Mouse (Mus musculus) spleen, postnatal 10 days (tissue): Measurements from ENCODE around the gene Robo4.
A peak's percentile ranks its signal among the peaks of the same experiment; 100 is the strongest.

Source experiments
- DNase-seq, 2 experiments: peaks; one replicate each; pipeline ENCODE4 v3.0.0; 2021 to 2022; ENCODE audit warnings: low spot score in 2 of 2

Gene Robo4

DNA sequence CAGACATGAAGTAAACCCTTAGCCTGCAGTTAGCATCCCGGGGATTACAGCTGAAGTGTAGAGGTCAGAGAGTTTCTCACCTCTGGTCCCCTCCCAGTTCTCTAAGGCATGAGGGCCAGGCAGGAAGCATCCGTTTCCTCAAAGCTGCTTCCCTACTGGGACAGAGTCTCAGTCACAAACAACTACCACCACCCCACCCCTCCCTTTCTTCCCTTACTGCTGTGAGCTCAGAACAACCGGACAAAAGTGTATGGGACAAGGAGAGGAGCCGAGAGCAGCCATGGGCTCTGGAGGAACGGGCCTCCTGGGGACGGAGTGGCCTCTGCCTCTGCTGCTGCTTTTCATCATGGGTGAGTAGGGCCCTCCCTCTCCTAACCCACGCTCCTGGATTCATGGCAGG, at the start of gene Robo4:
Robo4 (plus strand) TSS at position 96 of the 400 bp plus-strand sequence.
- no peak for DNase-seq

DNA sequence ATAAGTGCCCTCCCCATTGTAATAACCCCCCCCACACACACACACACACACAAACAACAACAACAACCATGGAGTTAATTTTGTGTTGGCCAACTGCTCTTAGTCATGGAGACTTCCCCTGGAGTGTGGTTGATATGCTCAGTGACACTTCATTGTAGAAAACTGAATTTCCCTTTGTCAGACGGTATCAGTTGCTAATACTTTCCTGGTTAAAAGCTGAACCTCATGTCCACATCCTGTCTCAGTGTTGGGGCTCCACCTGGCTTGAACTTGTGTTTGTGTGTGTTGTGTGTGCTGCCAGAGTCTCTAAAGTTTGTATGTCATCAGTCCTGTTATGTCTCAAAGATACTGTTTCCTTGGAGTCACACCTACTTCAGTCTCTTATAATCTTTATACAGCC, 47.2 kb upstream of the Robo4 start:
- DNase-seq: no peak

- DNase-seq: no peak
Observed at GRCm38 (mm10) chr9:37358713-37359330, 42.9 kb upstream of the Robo4 start.

GRCm38 (mm10) chr9:37359331-37360220, 42.1 kb upstream of the Robo4 start:
- DNase-seq: no peak

GRCm38 (mm10) chr9:37362084-37362483, 39.6 kb upstream of the Robo4 start:
- DNase-seq: no peak

- no peak for DNase-seq
Observed at GRCm38 (mm10) chr9:37362881-37363280, 38.8 kb upstream of the Robo4 start.

DNA sequence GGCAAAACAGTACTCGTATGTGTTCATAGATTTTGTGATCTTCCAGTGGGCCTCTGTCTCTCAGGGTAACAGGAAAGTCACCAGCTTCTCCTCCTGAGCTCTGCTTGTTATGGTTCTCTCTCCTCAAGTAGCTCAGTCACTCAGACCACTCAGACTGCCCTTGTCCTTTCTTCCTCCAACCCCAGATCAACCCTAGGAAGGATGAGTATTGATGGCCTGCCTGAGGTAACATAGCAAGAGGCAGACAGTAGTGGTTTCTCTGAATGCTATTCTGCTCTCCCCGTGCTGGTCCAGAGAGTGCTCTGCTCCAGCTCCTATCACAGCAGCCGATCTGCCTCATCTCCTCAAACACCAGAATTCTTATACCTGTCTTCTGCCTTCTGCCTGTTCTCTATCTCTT, 38.1 kb upstream of the Robo4 start:
- no peak for DNase-seq

GRCm38 (mm10) chr9:37364392-37364791, 37.3 kb upstream of the Robo4 start:
- no peak for DNase-seq

DNA sequence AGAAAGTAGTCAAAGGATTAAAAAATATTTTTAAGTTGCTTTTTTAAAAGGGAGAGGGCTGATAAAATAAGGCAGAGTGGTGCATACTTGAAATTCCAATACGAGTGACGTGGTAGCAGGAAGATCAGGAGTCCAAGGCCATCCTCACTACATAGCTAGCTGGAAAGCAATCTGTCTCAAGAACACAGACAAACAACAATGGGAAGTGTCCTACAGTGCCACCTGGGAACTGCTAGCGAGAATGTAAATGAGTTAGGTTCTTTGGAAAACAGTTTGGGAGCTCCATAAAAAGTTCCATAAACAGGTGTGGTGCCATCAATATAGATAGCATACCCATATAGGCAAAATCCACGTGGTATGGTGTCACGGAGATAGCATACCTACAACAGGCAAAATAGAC, 36.0 kb upstream of the Robo4 start:
- DNase-seq: no peak

DNA sequence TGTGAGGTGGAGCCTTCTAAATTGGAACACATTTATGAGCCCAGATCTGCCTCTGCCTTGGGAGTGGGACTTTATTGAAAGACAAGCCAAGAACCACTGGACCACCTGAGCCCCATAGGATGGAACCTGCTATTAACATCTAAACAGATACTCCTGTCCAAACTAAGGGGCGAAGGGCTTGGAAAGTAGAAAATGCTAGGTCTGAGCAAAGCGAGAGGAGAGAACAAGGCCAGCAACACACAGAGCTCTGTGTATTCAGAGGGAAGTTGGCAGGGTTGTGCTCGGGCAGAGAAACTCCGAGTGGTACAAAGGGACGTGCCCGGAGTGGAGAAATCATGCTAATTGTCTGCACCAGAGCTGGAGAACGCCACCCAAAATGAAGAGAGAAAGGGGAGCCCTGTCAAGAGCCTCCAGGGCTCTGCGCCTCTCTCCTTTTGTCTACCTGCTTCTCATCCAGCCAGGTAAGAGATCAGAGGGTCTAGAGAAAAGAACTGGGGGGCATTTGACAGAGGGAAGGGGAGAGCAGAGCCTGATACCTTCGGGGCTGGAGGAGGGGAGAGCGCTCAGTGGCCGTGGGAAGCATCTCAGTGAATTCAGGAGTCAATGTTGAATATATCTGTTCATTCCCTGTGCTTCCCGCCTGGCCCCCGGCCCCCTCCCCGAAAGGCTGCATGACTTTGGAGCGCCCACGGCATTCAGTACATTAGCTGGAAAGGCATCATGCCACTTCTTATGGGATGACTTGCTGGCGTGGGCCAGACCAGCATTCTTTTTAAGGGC, 34.2 kb upstream of the Robo4 start, which contains the start of gene Hepacam:
Hepacam (plus strand) TSS at position 51 of the 780 bp plus-strand sequence.
- no peak for DNase-seq

DNA sequence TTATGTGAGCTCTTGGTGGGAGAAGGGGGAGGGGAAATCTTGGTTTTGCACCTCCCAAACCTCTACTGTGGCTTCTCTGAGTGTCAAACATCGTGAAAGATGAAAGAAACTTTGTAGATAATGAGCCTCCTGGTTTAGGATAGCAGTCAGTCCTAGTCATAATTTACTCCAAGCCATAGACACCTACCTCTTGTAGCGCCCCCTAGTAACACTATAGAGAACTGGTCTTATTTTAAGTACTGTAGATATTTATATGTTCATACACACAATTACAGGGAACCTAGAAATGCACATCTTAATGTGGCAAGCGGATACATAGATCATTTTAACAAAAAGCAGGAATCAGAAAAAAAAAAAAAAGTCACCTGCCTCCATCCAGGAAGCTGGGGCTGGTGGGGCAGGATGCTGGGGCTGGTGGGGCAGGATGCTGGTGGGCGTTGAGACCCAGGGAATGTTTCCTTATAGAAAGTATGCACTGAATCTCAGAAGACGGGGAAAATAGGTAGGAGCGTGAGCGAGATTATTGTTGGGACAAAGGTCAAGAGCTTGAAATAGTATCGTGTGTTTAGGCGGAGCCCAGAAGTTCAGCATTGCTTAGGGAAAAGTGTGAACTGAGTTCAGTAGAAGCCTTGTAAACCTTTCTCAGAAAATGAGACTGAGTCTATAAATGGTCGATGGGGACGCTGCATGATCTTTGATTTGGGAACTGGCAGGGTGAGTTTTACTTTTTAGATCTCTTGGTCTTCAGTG, 33.4 kb upstream of the Robo4 start:
- DNase-seq: no peak

DNA sequence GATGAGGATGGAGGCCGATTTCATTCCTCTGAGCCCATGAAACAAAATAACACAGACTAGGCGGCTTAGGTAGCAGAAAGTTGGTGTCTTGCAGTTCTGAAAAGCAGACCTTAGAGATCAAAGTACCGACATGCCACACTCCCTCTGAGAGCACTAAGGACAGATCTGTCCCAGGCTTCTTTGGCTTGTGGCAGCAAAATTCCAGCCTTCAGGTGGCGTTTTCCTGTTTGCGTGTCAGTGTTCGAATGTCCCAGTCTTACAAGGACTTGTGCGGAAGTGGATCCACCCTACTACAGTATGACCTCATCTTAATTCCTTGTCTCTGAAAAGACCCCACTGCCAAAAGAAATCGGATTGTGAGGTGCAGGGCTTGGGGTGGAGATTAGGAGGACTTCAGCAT, 32.8 kb upstream of the Robo4 start:
- no peak for DNase-seq

- DNase-seq: no peak
Observed at GRCm38 (mm10) chr9:37371232-37371801, 30.4 kb upstream of the Robo4 start.

DNA sequence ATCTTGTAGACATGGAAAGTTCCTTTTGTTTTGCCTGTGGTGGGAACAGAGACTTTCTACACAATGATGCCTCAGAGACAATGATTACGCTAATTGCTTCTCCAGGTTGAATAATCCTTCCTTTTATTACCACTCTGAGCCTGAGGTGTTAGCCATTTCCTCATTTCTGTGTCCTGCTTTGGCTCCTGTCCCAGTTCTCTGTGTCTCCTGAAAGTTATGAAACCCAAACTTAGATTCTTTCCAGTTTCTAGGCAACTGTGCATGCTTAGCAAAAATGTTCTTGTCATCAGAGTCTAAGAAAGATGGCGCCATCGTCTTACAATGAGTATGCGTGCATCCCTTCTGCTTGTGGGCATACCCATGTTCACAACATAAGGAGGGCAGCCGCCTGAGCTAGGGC, 26.0 kb upstream of the Robo4 start:
- no peak for DNase-seq

DNA sequence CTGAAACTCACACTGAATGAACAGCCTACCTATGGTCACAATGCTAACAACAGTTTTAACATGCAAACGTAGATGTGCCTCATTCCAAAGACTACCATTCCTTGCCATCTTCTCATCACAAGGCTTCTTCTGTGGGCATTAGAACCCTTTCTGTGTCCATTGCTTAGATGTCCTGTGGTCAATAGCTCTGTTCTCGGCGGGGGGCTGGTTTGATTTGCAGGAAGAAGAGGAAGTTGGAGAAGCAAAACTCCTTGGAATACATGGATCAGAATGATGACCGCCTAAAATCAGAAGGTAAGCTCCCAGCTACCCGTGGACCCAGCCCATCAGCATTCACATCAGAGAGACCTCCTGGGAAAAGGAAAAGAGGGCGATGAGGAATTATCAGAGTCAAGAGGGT, 18.5 kb upstream of the Robo4 start:
- DNase-seq: no peak

DNA sequence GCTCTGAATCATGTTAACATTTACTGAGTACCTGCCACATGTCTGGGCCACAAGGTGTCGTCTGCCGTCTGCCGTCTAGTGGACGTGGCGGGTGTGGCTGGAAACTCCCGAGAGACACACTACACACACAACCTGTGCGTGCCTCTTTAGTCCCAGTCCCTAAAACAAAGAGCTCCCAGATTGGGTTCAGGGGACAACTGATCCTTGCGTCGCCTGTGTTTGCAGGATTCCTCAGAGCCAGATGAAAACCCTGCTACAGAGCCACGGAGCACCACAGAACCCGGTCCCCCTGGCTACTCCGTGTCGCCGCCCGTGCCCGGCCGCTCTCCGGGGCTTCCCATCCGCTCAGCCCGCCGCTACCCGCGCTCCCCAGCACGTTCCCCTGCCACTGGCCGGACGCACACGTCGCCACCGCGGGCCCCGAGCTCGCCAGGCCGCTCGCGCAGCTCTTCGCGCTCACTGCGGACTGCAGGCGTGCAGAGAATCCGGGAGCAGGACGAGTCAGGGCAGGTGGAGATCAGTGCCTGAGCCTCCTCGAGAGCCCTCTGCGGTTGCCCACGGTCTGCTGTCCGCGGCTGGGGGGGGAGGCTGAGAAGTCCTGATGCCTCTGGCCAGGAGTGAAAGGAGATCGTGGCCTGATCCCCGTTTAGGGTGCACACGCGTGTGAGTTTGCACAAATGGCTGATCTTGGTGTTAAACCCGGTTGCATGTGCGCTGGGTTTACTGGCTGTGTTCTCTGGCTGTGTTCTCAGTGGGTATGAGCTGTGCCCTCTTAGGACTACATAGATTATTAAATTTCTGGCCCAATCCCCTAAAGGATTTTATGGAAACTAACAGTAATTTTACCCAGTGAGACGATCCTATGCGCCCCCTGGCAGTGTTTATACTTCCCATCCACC, 17.2 kb upstream of the Robo4 start:
- DNase-seq: peak in 1 of 2 experiments; percentile 25

- DNase-seq: no peak
Observed at GRCm38 (mm10) chr9:37390891-37391290, 10.8 kb upstream of the Robo4 start.

DNA sequence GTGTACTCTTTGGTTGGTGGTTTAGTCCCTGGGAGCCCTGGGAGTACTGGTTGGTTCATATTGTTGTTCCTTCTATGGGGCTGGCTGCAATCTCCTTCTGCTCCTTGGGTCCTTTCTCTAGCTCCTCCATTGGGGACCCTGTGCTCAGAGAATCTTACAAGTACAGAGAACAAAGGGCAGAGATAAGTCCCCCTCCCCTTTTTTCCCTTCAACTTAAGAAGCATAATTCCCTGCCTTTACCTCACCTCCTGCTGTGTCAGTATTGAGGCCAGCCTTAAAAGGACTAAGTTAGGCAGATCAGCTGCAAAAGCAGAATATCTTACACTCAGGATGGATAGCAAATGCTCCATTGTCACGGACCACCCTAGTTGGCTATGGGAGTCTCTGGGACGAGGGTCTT, 9.6 kb upstream of the Robo4 start:
- DNase-seq: no peak

DNA sequence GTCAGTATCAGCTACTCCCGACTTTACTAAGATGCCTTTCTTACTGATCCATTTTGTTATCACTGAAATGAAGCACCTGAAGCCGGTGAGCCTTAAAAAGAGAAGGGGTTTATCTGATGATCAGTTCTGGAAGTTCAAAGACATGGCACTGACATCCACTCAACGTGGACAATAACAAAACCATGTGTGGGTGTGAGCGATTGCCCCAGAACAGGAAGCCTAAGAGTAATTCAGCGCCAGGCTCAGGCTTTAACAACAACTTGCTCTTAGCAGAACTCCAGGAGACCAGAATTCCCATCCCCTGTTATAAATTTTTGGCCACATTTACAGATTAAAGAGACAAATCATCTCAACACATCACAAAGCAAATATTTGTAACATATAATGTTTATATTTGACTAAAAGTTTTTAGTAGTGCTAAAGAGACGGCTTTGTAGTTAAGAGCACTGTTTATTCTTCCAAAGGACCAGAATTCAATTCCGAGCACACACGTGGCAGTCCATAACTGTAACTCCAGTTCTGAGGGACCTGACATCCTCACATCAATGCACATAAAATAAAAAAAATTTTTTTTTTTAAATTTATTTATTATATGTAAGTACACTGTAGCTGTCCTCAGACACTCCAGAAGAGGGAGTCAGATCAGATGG, 8.1 kb upstream of the Robo4 start:
- DNase-seq: no peak

DNA sequence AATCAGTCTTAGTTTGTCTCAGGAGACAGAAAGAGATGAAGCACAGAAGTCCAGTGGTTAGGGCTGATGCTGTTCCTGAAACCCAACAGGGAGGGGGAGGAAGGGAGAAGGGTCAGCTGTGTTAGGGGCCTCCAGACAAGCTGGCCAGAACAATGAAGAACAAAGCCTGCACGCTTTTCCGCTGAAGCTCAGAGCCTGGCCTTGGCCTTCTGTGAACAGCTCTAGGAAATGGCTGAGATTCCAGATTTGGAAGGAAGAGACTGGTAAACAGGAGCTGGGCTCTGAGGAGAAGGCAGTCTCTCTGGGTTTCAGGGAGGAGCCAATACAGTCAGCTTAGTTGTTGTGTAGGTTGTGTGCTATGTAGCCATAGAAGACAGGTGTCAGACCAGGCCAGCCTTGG, 1.1 kb upstream of the Robo4 start:
- DNase-seq: no peak
